Mouse (Mus musculus) kidney, adult 18-20 months (tissue): Measurements from ENCODE around the gene Setd4.
"Not testable (repeated sequence)": the region's sequence is repeated elsewhere in the genome, so short reads cannot be mapped to it uniquely, and the experiment has no call there.

Experiments
- DNase-seq: peaks from one replicate; pipeline ENCODE4 v3.0.0; 2021

Gene Setd4

DNA sequence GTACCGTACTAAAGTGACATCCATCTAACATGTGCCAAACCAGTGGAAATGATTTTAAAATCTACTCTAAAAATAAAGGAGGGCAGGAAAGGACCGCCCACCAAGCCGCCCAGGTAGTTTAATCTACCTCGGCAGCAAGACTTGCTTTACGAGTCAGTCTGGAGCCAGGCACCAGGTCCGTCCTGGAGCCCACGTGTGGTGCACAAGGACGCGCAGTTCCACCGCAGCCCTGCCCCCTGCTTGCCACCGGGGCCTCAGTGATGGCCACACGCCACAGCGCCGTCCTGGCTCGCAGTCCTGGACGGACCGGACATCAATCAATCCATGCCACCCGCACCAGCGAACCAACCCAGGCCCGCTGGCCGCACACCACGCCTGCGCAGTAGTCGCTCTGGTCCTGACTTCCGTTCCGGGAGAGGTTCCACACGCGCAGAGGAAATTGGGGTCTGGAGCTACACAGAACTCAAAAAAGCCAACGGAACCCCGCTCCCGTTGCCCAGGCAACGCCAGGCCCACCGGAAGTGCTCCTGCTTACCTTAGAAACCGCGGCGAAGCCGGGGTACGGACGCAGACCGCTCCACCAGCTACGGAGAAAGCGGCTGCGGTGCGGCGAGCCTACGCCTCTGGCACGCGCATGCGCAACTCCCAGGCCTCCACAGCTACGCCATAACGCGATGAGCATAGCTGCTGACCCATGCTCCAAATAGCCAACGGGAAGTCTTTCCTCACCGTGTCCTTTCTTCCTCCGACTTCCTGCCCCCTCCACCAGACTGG is at the start of gene Setd4:
Gene Setd4 (minus strand): TSS at position 625 of the 774 bp plus-strand sequence.
- DNase-seq = peak; percentile 97

- no peak for DNase-seq
Measured at GRCm38 (mm10) chr16:93648441-93649183, 44.7 kb upstream of the Setd4 start.

DNA sequence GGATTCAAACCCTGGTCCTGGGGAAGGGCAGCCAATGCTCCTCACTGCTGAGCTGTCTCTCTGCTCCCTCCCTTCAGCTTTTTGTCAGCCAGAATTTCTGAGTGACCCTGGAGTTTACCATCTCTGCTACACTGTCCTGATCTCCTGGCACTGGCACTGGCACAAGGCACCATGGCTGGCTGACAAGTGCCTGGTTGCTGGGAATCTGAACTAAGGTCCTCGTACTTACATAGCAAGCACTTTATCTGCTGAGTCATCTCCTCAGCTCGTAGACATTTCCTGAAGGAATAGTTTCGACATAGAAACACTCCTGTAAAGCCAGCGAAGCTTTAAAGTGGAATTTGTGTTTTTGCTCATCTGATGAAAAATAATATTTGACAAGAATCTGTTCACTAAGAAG is 40.1 kb upstream of the Setd4 start:
- no peak for DNase-seq

- no peak for DNase-seq
Measured at GRCm38 (mm10) chr16:93627761-93628400, 24.0 kb upstream of the Setd4 start, which contains the start of gene Gm5678. Gm5678 (plus strand) TSS chr16:93628097.

GRCm38 (mm10) chr16:93626745-93627144 is 22.9 kb upstream of the Setd4 start:
- DNase-seq = peak; percentile 49

GRCm38 (mm10) chr16:93624671-93625070 is 20.8 kb upstream of the Setd4 start:
- no peak for DNase-seq

DNA sequence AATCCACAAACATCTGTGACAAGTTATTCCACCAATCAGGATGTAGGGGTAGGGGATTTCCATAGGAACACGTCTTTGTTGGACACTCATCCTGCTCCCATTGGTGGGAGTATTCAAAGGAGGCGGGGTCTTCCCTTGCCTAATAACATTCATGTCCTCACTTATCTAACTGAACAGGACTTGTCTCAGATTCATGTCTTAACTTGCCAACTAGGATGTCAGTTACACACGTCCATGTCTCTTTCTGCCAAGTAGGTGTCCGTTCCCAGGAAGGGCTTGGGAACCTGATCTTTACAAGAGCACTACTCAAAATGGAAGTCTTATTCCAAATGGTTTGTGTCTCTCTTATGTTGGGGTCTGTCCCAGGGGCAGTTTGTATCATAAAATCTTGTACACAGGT is 19.9 kb upstream of the Setd4 start:
- DNase-seq = not testable (repeated sequence)

GRCm38 (mm10) chr16:93615118-93615870 is 11.4 kb upstream of the Setd4 start:
- peak; percentile 84 for DNase-seq

- DNase-seq = no peak
Measured at GRCm38 (mm10) chr16:93610961-93611360, 7.1 kb upstream of the Setd4 start.

DNA sequence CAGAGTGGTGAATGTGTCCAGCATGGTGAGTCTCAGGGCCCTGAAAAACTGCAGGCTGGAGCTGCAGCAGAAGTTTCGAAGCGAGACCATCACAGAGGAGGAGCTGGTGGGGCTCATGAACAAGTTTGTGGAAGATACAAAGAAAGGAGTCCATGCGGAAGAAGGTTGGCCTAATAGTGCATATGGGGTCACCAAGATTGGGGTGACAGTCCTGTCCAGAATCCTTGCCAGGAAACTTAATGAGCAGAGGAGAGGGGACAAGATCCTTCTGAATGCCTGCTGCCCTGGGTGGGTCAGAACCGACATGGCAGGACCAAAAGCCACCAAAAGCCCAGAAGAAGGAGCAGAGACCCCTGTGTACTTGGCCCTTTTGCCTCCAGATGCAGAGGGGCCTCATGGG is 5.9 kb upstream of the Setd4 start:
- DNase-seq = no peak

- DNase-seq = no peak
Measured at GRCm38 (mm10) chr16:93608731-93609130, 4.9 kb upstream of the Setd4 start.

GRCm38 (mm10) chr16:93607669-93608101 is 3.8 kb upstream of the Setd4 start:
- DNase-seq = peak; percentile 91

- DNase-seq = no peak
Measured at GRCm38 (mm10) chr16:93606146-93606545, 2.3 kb upstream of the Setd4 start.

DNA sequence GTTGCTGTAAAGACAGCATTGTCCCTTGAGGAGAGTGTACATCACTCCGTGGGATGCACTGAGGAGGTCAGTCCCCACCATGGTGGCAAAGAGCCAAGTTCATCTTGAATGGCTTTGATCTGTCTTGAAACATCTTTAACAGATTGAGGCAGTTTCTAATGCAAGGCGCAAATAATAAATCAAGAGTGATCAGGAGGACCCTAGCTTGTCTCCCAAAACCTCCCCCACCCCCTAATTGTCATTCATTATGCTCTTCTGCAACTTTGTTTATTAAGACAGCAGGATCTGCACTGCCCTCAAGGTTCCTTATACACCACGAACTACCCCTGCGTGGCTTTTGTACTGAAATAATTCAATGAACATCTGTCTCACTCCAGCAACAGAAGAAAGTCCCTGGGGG is 1.7 kb upstream of the Setd4 start, which contains the start of gene Cbr1:
Gene Cbr1 (plus strand): TSS at position 301 of the 400 bp plus-strand sequence.
- no peak for DNase-seq

DNA sequence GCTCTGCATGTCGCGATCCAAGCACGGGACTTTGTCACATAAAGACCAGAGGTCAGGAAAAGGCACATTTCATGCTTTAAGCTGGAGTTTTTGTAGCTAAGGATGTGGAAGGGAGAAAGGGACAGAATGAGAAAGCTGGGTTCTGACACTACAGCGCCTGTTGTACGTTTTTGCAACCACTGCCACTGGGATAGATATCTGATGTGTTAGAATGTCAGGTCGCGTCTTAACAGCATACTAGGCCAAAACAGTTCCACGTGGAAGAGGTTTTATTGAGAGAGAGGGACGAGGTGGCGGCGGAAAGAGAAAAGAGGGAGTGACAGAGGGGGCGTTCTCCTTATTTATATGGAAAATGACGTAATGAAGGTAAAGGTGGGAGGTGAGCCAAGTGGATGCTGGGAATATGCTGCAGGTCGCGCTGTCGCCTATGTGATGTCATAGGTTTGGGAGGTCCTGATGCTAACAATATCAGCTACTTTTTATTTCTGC is 662 bp upstream of the Setd4 start:
- peak; percentile 22 for DNase-seq

DNA sequence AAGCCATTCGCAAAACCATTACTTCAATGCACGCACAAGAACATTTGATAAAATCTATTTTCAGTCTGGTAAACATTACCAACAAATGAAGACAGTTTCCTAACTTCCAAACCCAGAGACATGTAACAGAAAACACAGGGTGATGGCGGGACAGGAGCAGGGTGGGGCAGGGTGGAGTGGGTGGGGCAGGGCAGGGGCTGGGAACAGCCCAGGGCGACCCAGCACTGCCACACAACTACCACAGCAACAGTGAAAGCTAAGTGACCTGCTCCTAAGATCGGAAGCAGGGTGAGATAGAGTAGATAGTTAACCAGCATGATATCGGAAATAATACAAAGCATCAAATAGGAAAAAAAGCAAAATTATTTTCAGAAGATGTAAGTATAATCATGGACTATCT is 4.4 kb downstream of the Setd4 start:
- no peak for DNase-seq

DNA sequence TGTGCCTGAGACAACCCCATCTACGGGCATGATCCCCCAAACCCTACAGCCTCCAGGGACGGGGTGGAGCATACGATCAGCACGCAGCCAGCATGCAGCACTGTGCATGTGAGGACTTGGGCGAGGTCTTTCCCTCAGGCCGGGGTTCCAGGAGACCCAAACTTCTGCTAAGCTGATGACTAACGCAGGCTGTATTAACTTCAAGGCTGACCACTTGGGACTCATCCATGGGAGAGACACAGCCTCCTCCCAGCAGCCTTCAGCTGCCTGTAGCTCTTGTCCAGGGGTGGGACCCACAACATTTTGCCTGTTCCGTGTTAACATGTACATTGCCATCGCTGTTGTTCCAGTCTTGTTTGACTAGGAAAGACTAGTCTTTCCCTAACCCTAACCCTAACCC is 6.3 kb downstream of the Setd4 start:
- DNase-seq = peak; percentile 1

DNA sequence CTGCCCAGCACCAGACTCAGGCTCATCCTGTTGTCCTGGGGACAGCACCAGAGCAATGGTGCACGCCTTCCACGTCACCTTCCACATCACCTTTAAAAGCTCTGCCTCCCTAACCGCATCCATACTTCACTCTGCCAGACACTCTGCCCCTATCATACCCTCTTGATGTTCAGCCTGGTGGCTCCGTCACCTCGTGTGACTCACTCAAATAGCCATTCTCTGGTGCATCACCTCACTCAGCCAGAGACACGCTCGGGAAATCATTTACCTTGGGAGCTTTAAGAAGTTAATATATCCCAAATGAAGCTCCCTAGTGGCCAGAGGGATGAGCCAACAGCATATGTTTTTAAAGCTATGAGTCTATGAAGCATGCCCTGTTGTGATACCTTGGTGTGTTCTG is 7.1 kb downstream of the Setd4 start:
- DNase-seq = peak; percentile 35

GRCm38 (mm10) chr16:93595766-93596165 is 8.1 kb downstream of the Setd4 start:
- no peak for DNase-seq

DNA sequence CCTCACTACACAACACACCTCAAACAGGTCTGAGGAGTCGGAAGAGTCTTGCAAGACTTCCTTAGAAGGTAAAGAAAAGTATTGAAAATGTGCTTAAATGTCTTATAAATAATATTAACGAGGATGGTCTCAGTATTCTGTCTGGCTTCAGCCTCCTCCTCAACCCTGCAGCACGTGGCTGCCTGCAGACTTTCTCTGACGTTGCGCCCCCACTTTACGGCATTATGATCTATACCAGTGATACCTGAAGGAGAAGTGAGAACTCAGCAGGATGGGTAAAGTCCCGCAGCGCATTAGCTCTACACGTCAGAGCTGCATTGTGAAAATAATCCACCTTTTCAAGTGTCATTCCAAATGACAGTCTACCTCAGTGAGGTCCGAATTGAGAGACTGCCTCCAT is 9.4 kb downstream of the Setd4 start:
- no peak for DNase-seq

DNA sequence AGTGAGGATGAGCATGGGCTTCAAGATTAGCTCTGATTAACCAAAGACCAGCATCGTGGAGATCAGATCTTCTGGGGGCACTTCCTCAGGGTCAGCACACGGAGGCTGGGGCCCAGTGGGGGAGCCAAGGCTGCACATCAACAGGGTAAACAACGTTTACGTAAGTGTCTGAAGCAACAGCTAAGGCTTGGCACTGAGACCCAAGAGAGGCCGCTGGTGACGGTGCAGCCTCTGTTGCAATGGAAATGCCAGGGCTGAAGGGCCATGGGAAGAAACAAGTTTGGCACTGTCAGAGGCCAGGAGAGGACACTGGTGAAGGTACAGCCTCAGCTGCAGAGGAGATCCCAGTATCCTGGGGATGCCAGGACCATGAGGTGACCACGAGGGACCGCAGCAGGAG is 10.5 kb downstream of the Setd4 start:
- no peak for DNase-seq

- DNase-seq = no peak
Measured at GRCm38 (mm10) chr16:93592711-93593110, 11.2 kb downstream of the Setd4 start.
